Mouse (Mus musculus): ENCODE data around the gene Lnx2. TPM values are rescaled to one million over a fixed set of nuclear protein-coding genes. Genes with fewer than 3 reads are reported as not detected.

The Lnx2 gene
- polyA plus RNA-seq, 2 experiments: 4.1 to 4.4 TPM

DNA sequence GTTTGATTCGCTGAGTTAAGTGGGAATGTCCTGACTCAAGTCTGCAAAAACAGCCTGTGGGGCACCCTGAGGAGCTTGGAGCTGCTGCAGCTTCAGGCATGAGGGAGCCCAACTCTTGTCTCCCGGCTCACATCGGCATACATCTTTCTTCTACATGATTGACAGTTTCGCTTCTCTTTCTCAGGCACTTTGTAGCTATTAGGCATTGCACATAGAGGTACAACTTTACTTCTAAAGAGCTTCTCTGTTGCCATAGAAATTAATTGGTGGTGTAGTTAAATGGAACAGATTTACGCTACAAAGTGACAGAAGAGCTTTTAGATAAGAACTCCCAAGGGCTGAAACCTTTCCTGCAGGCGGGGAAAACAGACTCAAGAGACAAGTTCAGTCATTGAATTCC lies 62.5 kb downstream of the Lnx2 start:
- DNase-seq (ENCODE audit: low read depth in 3 of 3, low spot score in 3 of 3) (no peak), ATAC-seq (ENCODE audit: insufficient read depth) (no peak)
- H3K9ac ChIP-seq (replicated peaks): no peak overlapping the region
- TF ChIP-seq EP300 (IDR thresholded peaks at IDR 0.05; ENCODE audit: low read depth) (no peak), CTCF (IDR thresholded peaks at IDR 0.05; ENCODE audit: low read depth) (no peak)
- no peak overlapping the region for H3K4me3 ChIP-seq (ENCODE audit: insufficient read depth in 1 of 2, low read depth in 2 of 2, low read length in 2 of 2)
- H3K9me3 ChIP-seq (ENCODE audit: control insufficient read depth, low read length): no peaks in the 10 kb centered on the region
- H3K36me3 ChIP-seq (replicated peaks; ENCODE audit: control insufficient read depth, insufficient read depth, low read depth): no peaks in the 10 kb centered on the region; the same call in 1 of the 2 replicates
- no peak overlapping the region for H3K4me2 ChIP-seq (ENCODE audit: low read depth)
- H3K4me1 ChIP-seq (replicated peaks; ENCODE audit: control insufficient read depth in 2 of 2, insufficient read depth in 2 of 2, low read length in 1 of 2): no peaks in the 10 kb centered on the region; a peak in 1 of 4 replicates
- H3K27ac ChIP-seq: no peak overlapping the region
- 43% methylated on average over 6 of the region's 6 CpGs for WGBS (ENCODE audit: insufficient replicate concordance)
- H3K27me3 ChIP-seq (ENCODE audit: control insufficient read depth, insufficient read depth, low read length): no peaks in the 10 kb centered on the region

DNA sequence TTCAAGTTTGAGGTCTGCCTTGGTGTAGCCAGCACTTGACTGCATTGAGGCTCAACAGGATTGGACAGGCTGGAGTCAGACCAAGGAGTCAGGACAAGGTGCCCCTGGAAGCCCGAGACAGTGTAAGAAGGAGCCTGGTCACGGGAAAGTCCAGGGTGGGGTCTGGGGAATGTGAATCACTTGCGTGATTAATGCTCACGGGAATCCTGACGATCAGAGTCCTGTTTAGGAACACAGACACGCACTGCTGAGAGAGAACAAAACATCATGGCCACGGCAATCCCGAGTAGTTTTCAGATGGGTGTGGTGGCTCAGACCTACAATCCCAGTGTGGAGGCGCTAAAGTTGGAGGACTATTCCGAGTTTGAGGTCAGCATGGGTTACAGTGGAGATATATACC lies 65.1 kb downstream of the Lnx2 start:
- DNase-seq (ENCODE audit: low read depth in 3 of 3, low spot score in 3 of 3): no peak

DNA sequence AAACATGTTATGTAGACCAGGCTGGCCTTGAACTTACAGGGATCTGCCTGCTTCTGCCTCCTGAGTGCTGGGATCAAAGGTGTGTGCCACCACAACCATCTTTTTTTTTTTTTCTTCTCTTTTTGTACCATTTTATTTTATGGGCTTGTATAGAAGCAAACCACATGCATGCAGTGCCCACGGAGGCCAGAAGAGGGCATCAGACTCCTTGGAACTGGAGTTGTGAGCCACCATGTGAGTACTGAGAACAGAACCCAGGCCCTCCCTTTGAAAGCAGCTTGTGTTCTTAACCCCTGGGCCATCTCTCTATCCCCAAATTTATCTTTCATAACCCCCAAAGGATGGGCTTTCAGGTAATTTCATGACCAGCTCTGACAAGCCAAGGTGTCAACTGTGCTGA lies 73.1 kb downstream of the Lnx2 start:
- H3K27ac ChIP-seq: no peak overlapping the region
- H3K4me3 ChIP-seq (ENCODE audit: insufficient read depth in 1 of 2, low read depth in 2 of 2, low read length in 2 of 2): no peak overlapping the region
- no peak overlapping the region for H3K4me2 ChIP-seq (ENCODE audit: low read depth)
- WGBS (ENCODE audit: insufficient replicate concordance): 42% methylated on average over 1 of the region's 1 CpGs
- DNase-seq (ENCODE audit: low read depth in 3 of 3, low spot score in 3 of 3): no peak
- H3K27me3 ChIP-seq (ENCODE audit: control insufficient read depth, insufficient read depth, low read length): no peaks in the 10 kb centered on the region
- H3K9ac ChIP-seq (replicated peaks): no peak overlapping the region
- no peaks in the 10 kb centered on the region for H3K9me3 ChIP-seq (ENCODE audit: control insufficient read depth, low read length)
- no peaks in the 10 kb centered on the region for H3K36me3 ChIP-seq (replicated peaks; ENCODE audit: control insufficient read depth, insufficient read depth, low read depth)
- ATAC-seq (ENCODE audit: insufficient read depth): no peak
- H3K4me1 ChIP-seq (replicated peaks; ENCODE audit: control insufficient read depth in 2 of 2, insufficient read depth in 2 of 2, low read length in 1 of 2): no peaks in the 10 kb centered on the region
- TF ChIP-seq CTCF (IDR thresholded peaks at IDR 0.05; ENCODE audit: low read depth): peak; percentile 26; the same call in 1 of the 2 replicates
- TF ChIP-seq EP300 (IDR thresholded peaks at IDR 0.05; ENCODE audit: low read depth): no peak

More for the DNA sequence above, 65.1 kb downstream of the Lnx2 start:
- Histone ChIP-seq H3K4me2 (ENCODE audit: low read depth) (no peak overlapping the region), H3K4me1 (replicated peaks; ENCODE audit: control insufficient read depth in 2 of 2, insufficient read depth in 2 of 2, low read length in 1 of 2) (no peaks in the 10 kb centered on the region), H3K36me3 (replicated peaks; ENCODE audit: control insufficient read depth, insufficient read depth, low read depth) (no peaks in the 10 kb centered on the region), H3K27ac (no peak overlapping the region), H3K27me3 (ENCODE audit: control insufficient read depth, insufficient read depth, low read length) (no peaks in the 10 kb centered on the region), H3K9ac (replicated peaks) (no peak overlapping the region), H3K4me3 (ENCODE audit: insufficient read depth in 1 of 2, low read depth in 2 of 2, low read length in 2 of 2) (no peak overlapping the region), H3K9me3 (ENCODE audit: control insufficient read depth, low read length) (no peaks in the 10 kb centered on the region)
- ATAC-seq (ENCODE audit: insufficient read depth): no peak
- WGBS (ENCODE audit: insufficient replicate concordance): 62% methylated on average over 10 of the region's 10 CpGs
- TF ChIP-seq EP300 (IDR thresholded peaks at IDR 0.05; ENCODE audit: low read depth) (no peak), CTCF (IDR thresholded peaks at IDR 0.05; ENCODE audit: low read depth) (no peak)

DNA sequence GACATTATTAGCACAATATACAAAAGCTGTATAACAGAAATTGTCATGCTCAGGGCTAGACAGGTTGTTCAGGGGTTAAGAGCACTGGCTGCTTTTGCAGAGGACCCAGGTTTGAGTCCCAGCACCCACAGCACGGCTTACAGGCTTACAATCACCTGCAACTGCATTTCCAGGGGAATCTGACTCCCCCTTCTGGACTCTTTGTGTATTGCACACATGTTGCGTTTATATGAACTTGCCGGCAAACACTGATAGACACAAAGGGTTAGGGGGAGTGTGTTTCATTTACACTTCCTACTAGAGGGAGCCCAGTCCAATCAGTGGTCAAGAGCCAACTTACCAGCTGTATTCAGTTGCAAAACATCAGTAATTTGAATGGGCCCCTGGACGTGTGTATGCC lies 75.1 kb downstream of the Lnx2 start:
- WGBS (ENCODE audit: insufficient replicate concordance): 68% methylated on average over 4 of the region's 4 CpGs
- Histone ChIP-seq H3K4me3 (ENCODE audit: insufficient read depth in 1 of 2, low read depth in 2 of 2, low read length in 2 of 2) (no peak overlapping the region), H3K36me3 (replicated peaks; ENCODE audit: control insufficient read depth, insufficient read depth, low read depth) (no peaks in the 10 kb centered on the region), H3K4me2 (ENCODE audit: low read depth) (no peak overlapping the region), H3K9me3 (ENCODE audit: control insufficient read depth, low read length) (no peaks in the 10 kb centered on the region), H3K9ac (replicated peaks) (no peak overlapping the region), H3K27me3 (ENCODE audit: control insufficient read depth, insufficient read depth, low read length) (no peaks in the 10 kb centered on the region), H3K27ac (no peak overlapping the region), H3K4me1 (replicated peaks; ENCODE audit: control insufficient read depth in 2 of 2, insufficient read depth in 2 of 2, low read length in 1 of 2) (no peaks in the 10 kb centered on the region)
- DNase-seq (ENCODE audit: low read depth in 3 of 3, low spot score in 3 of 3) (no peak), ATAC-seq (ENCODE audit: insufficient read depth) (no peak)
- TF ChIP-seq EP300 (IDR thresholded peaks at IDR 0.05; ENCODE audit: low read depth): no peak
- peak; percentile 54 for TF ChIP-seq CTCF (IDR thresholded peaks at IDR 0.05; ENCODE audit: low read depth)

DNA sequence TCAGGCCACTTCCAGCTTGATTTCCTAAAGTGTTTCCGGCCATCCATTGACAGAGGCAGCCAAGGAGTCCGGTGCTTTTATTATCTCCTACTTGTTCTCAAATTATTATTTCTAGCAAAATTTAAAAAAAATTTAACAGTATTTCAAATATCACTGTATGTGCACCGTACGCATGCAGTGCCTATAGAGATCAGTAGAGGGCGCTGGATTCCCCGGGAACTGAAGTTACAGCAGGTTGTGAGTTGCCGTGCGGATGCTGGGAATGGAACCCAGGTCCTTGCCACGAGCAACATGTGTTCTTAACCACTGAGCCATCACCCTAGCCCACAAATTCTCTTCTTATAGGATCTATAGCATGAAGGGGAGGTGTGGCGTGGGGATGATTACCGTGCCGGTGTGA lies 77.6 kb downstream of the Lnx2 start:
- Histone ChIP-seq H3K27me3 (ENCODE audit: control insufficient read depth, insufficient read depth, low read length) (no peaks in the 10 kb centered on the region), H3K36me3 (replicated peaks; ENCODE audit: control insufficient read depth, insufficient read depth, low read depth) (no peaks in the 10 kb centered on the region), H3K4me3 (ENCODE audit: insufficient read depth in 1 of 2, low read depth in 2 of 2, low read length in 2 of 2) (no peak overlapping the region), H3K4me2 (ENCODE audit: low read depth) (no peak overlapping the region), H3K27ac (no peak overlapping the region), H3K9me3 (ENCODE audit: control insufficient read depth, low read length) (no peaks in the 10 kb centered on the region), H3K9ac (replicated peaks) (no peak overlapping the region), H3K4me1 (replicated peaks; ENCODE audit: control insufficient read depth in 2 of 2, insufficient read depth in 2 of 2, low read length in 1 of 2) (no peaks in the 10 kb centered on the region)
- DNase-seq (ENCODE audit: low read depth in 3 of 3, low spot score in 3 of 3) (no peak), ATAC-seq (ENCODE audit: insufficient read depth) (no peak)
- 81% methylated on average over 12 of the region's 12 CpGs for WGBS (ENCODE audit: insufficient replicate concordance)
- TF ChIP-seq CTCF (IDR thresholded peaks at IDR 0.05; ENCODE audit: low read depth): peak; percentile 44
- TF ChIP-seq EP300 (IDR thresholded peaks at IDR 0.05; ENCODE audit: low read depth): no peak

All from liver, embryonic 14.5 days (tissue).